9 mouse cellular contexts compared by ENCODE assay signal in genomic region chr12:69362388-69362787, GRCm38 (mm10). TPM values are rescaled to one million over a fixed set of nuclear protein-coding genes. Genes with fewer than 3 reads are reported as not detected.
A peak's percentile ranks its signal among the peaks of the same experiment; 100 is the strongest.
DNase-seq lines count a peak whose midpoint lies in the region; ATAC-seq and TF ChIP-seq lines count a peak whose summit lies in the region.
"Had no signal": no experiment of that assay in that cellular context is flagged by ENCODE, and none has a peak within 500 bp of the region (broad histone marks: within the 10 kb centered on the region; RNA-seq: fewer than 3 reads in every experiment).

No protein-coding gene starts in this region.

- 0 out of 2 replicates have a peak, but pooled peaks have one; percentile 46 for TF ChIP-seq POLR2A in CH12.LX (IDR thresholded peaks at IDR 0.05; ENCODE audit: low read depth, low read length)

- no peak for TF ChIP-seq CTCF in gastrocnemius, adult 2 months (IDR thresholded peaks at IDR 0.05)
- TF ChIP-seq CTCF in CH12.LX (conservative IDR thresholded peaks at IDR 0.05 in 1 of 2, IDR thresholded peaks at IDR 0.05 in 1 of 2; ENCODE audit: low read depth in 2 of 2, low read length in 2 of 2): no peak
- no peak for TF ChIP-seq CTCF in left cerebral cortex, adult 2 months (IDR thresholded peaks at IDR 0.05)

- H3K9ac ChIP-seq in CH12.LX (ENCODE audit: insufficient read depth, low read depth): peak overlapping the region; percentile 86
- H3K9ac ChIP-seq in forebrain, embryonic 14.5 days (ENCODE audit: low read length): no peak overlapping the region
- H3K9ac ChIP-seq in liver, embryonic 16.5 days (ENCODE audit: low read depth, low read length): peak overlapping the region; percentile 79

- dilution Hi-C loops in CH12.LX (cut with MboI; ENCODE audit: extremely low pct_ligation_motif_present, extremely low pct_unique_long_range_greater_than_20kb, low sequenced_read_pairs): no loop called here

- WGBS in forebrain, embryonic 14.5 days: 49% methylated on average over 4 of the region's 4 CpGs
- WGBS in liver, embryonic 16.5 days (ENCODE audit: insufficient replicate concordance): 33% methylated on average over 4 of the region's 4 CpGs

- H3K27me3 ChIP-seq in CH12.LX (replicated peaks): no peaks in the 10 kb centered on the region
- H3K27me3 ChIP-seq in forebrain, embryonic 14.5 days (replicated peaks; ENCODE audit: control insufficient read depth, insufficient read depth, low read length): no peaks in the 10 kb centered on the region
- H3K27me3 ChIP-seq in liver, embryonic 16.5 days (ENCODE audit: control insufficient read depth, insufficient read depth, low read depth, low read length): no peaks in the 10 kb centered on the region
- H3K27me3 ChIP-seq: Patski had no signal

- H3K4me3 ChIP-seq in gastrocnemius, adult 2 months: peak overlapping the region; percentile 77
- peak overlapping the region; percentile 58 to 66 (median 63) for H3K4me3 ChIP-seq in CH12.LX (replicated peaks in 1 of 3; ENCODE audit: low read depth in 2 of 3, low read length in 2 of 3, poor library complexity in 1 of 3)
- H3K4me3 ChIP-seq in forebrain, embryonic 14.5 days (ENCODE audit: low read depth, low read length): peak overlapping the region; percentile 29; the same call in 1 of the 2 replicates
- peak overlapping the region; percentile 72 for H3K4me3 ChIP-seq in liver, embryonic 16.5 days (ENCODE audit: low read depth, low read length)
- no peak overlapping the region; the same call in 1 of the 2 replicates for H3K4me3 ChIP-seq in left cerebral cortex, adult 2 months

- no peaks in the 10 kb centered on the region for H3K9me3 ChIP-seq in CH12.LX (replicated peaks; ENCODE audit: low read length)
- H3K9me3 ChIP-seq in forebrain, embryonic 14.5 days (replicated peaks; ENCODE audit: control insufficient read depth, low read length): no peaks in the 10 kb centered on the region
- H3K9me3 ChIP-seq in liver, embryonic 16.5 days (replicated peaks; ENCODE audit: control insufficient read depth, low read length): no peaks in the 10 kb centered on the region

- no peaks in the 10 kb centered on the region for H3K36me3 ChIP-seq in CH12.LX (replicated peaks in 1 of 2; ENCODE audit: control insufficient read depth in 1 of 2, insufficient read depth in 1 of 2, low read length in 1 of 2)
- H3K36me3 ChIP-seq in forebrain, embryonic 14.5 days (ENCODE audit: control insufficient read depth, insufficient read depth, low read length): no peaks in the 10 kb centered on the region
- no peaks in the 10 kb centered on the region for H3K36me3 ChIP-seq in liver, embryonic 16.5 days (ENCODE audit: control insufficient read depth, insufficient read depth)

- in situ Hi-C loops in CH12.LX (cut with MboI; ENCODE audit: low pct_ligation_motif_present, low pct_unique_long_range_greater_than_20kb, low sequenced_read_pairs): no loop called here

- intact Hi-C loops in gastrocnemius, adult 2 months (cut with DNase I): loop anchor here (5.0 kb wide), 2 partner anchors 140 to 320 kb away; partner anchors contain the start of gene Sos2
- intact Hi-C loops in left cerebral cortex, adult 2 months (cut with DNase I): no loop called here

- H3K27ac ChIP-seq in gastrocnemius, adult 2 months: peak overlapping the region; percentile 86
- H3K27ac ChIP-seq in CH12.LX (ENCODE audit: insufficient read depth, low read depth): peak overlapping the region; percentile 47
- no peak overlapping the region for H3K27ac ChIP-seq in forebrain, embryonic 14.5 days (ENCODE audit: low read depth, low read length)
- H3K27ac ChIP-seq in liver, embryonic 16.5 days (ENCODE audit: low read length): peak overlapping the region; percentile 96
- H3K27ac ChIP-seq in left cerebral cortex, adult 2 months: no peak overlapping the region; the same call in 1 of the 2 replicates

- peaks cover 0 to 24% of the 10 kb centered on the region in 2 experiments; a peak in 2 of 4 replicates for H3K4me1 ChIP-seq in CH12.LX (ENCODE audit: control insufficient read depth in 1 of 2, insufficient read depth in 2 of 2)
- peaks cover 5% of the 10 kb centered on the region; the same call in 1 of the 2 replicates for H3K4me1 ChIP-seq in forebrain, embryonic 14.5 days (ENCODE audit: control insufficient read depth, insufficient read depth, low read length)
- H3K4me1 ChIP-seq in liver, embryonic 16.5 days (ENCODE audit: control insufficient read depth, low read depth, low read length): peaks cover 26% of the 10 kb centered on the region

- no peak for ATAC-seq in forebrain, embryonic 14.5 days
- no peak for ATAC-seq in liver, embryonic 16.5 days (ENCODE audit: low read depth)

- no peak; the same call in 1 of the 2 replicates for TF ChIP-seq RAD21 in CH12.LX (IDR thresholded peaks at IDR 0.05; ENCODE audit: low read depth, low read length)

- 0 out of 2 replicates have a peak, but pooled peaks cover 2% of the 10 kb centered on the region for H3K79me2 ChIP-seq in CH12.LX (replicated peaks; ENCODE audit: control insufficient read depth, extremely low read depth, insufficient read depth, poor library complexity, severe bottlenecking)

- peak overlapping the region; percentile 45 for H3K4me2 ChIP-seq in CH12.LX (ENCODE audit: insufficient read depth, low read depth, poor library complexity, severe bottlenecking)
- H3K4me2 ChIP-seq in forebrain, embryonic 14.5 days (ENCODE audit: low read length): peak overlapping the region; percentile 45
- H3K4me2 ChIP-seq in liver, embryonic 16.5 days (ENCODE audit: low read depth, low read length): peak overlapping the region; percentile 94

- TF ChIP-seq EP300 in CH12.LX (IDR thresholded peaks at IDR 0.05; ENCODE audit: low read length): no peak

- no peak for DNase-seq in gastrocnemius, adult 2 months
- DNase-seq in gastrocnemius, postnatal 10 days: no peak
- DNase-seq in CH12.LX (ENCODE audit: extremely low read depth): peak; percentile 77
- no peak for DNase-seq in forebrain, embryonic 14.5 days (ENCODE audit: low spot score)
- no peak for DNase-seq in left cerebral cortex, adult 2 months (ENCODE audit: extremely low spot score in 1 of 2, low spot score in 2 of 2)
- DNase-seq in layer of hippocampus, adult 9-11 months: no peak
- DNase-seq in kidney, adult 8-10 months: no peak

TF ChIP-seq in CH12.LX, 34 proteins besides CTCF, POLR2A, EP300 and RAD21:
- TF ChIP-seq MYC (IDR thresholded peaks at IDR 0.05; ENCODE audit: low read depth, low read length) (0 out of 2 replicates have a peak, but pooled peaks have one; percentile 54), MXI1 (IDR thresholded peaks at IDR 0.05; ENCODE audit: low read depth, low read length) (peak; percentile 54; the same call in 1 of the 2 replicates), TCF12 (IDR thresholded peaks at IDR 0.05; ENCODE audit: low read depth, low read length) (no peak; the same call in 1 of the 2 replicates), MAZ (IDR thresholded peaks at IDR 0.05; ENCODE audit: low read depth, low read length) (0 out of 2 replicates have a peak, but pooled peaks have one; percentile 35), USF1 (IDR thresholded peaks at IDR 0.05; ENCODE audit: low read depth, low read length) (no peak), RCOR1 (conservative IDR thresholded peaks at IDR 0.05; ENCODE audit: low read depth, low read length) (0 out of 2 replicates have a peak, but pooled peaks have one; percentile 40), MAX (IDR thresholded peaks at IDR 0.05; ENCODE audit: low read length) (no peak), IRF4 (IDR thresholded peaks at IDR 0.05; ENCODE audit: low read depth, low read length) (peak; percentile 52), POLR2AphosphoS2 (IDR thresholded peaks at IDR 0.05; ENCODE audit: low read depth, low read length) (no peak), SMC3 (IDR thresholded peaks at IDR 0.05; ENCODE audit: low read depth, low read length) (peak; percentile 20; the same call in 1 of the 2 replicates), BHLHE40 (IDR thresholded peaks at IDR 0.05; ENCODE audit: low read depth, low read length) (peak; percentile 8; the same call in 1 of the 2 replicates)
TF ChIP-seq in CH12.LX: peak in this region for 7.

RNA-seq across cellular contexts. Expression of gene Nemf, which starts 5.4 kb away (rescaled TPM):
- 10 to 100 TPM; 23.1 to 23.6 TPM for total RNA-seq in gastrocnemius, adult 2 months (2021)
- 10 to 100 TPM; 21.3 to 23.4 TPM for total RNA-seq in gastrocnemius, postnatal 10 days (2021)
- total RNA-seq in CH12.LX (2012; rRNA removed) (34.3 and 37.5 TPM in 2 replicates), CH12.LX (2014; rRNA removed) (56.6 and 71.0 TPM in 2 replicates)
- 44.9 and 54.7 TPM in 2 replicates for polyA plus RNA-seq in CH12.LX (2012; ENCODE audit: insufficient read length, low read depth)
- 67.4 and 80.0 TPM in 2 replicates for polyA plus RNA-seq in forebrain, embryonic 14.5 days (2014; fragmentation: Nextera tagmentation; extraction: Ambion mirVana)
- polyA plus RNA-seq in liver, embryonic 16.5 days (2015; fragmentation: Nextera tagmentation; extraction: Ambion mirVana): 33.7 and 34.2 TPM in 2 replicates
- 10 to 100 TPM; 46.3 to 53.7 TPM for total RNA-seq in left cerebral cortex, adult 2 months (2021)

RNA-seq across cellular contexts. Expression of gene Arf6, which starts 9.6 kb away (rescaled TPM):
- total RNA-seq in gastrocnemius, adult 2 months (2021): 10 to 100 TPM; 20.5 to 20.8 TPM
- 10 to 100 TPM; 42.5 to 52.1 TPM for total RNA-seq in gastrocnemius, postnatal 10 days (2021)
- 273 and 312 TPM in 2 replicates for total RNA-seq in CH12.LX (2012; rRNA removed)
- 308 and 375 TPM in 2 replicates for total RNA-seq in CH12.LX (2014; rRNA removed)
- polyA plus RNA-seq in CH12.LX (2012; ENCODE audit: insufficient read length, low read depth): 224 and 258 TPM in 2 replicates
- polyA plus RNA-seq in forebrain, embryonic 14.5 days (2014; fragmentation: Nextera tagmentation; extraction: Ambion mirVana): 33.8 and 34.5 TPM in 2 replicates
- polyA plus RNA-seq in liver, embryonic 16.5 days (2015; fragmentation: Nextera tagmentation; extraction: Ambion mirVana): 21.8 TPM in 2 replicates
- 10 to 100 TPM; 56.8 to 58.9 TPM for total RNA-seq in left cerebral cortex, adult 2 months (2021)

RNA-seq across cellular contexts. Expression of gene Gm9887, which starts 9.9 kb away (rescaled TPM):
- not detected for total RNA-seq in gastrocnemius, adult 2 months (2021)
- under 1 TPM; 0.45 to 0.54 TPM for total RNA-seq in gastrocnemius, postnatal 10 days (2021)
- total RNA-seq in CH12.LX (2012; rRNA removed) (4.3 TPM in 2 replicates), CH12.LX (2014; rRNA removed) (not detected in 2 replicates)
- polyA plus RNA-seq in CH12.LX (2012; ENCODE audit: insufficient read length, low read depth): 3.4 and 4.3 TPM in 2 replicates
- 0.83 and 1.3 TPM in 2 replicates for polyA plus RNA-seq in forebrain, embryonic 14.5 days (2014; fragmentation: Nextera tagmentation; extraction: Ambion mirVana)
- polyA plus RNA-seq in liver, embryonic 16.5 days (2015; fragmentation: Nextera tagmentation; extraction: Ambion mirVana): 0.32 and 1.1 TPM in 2 replicates
- 1 to 10 TPM; 1.2 TPM for total RNA-seq in left cerebral cortex, adult 2 months (2021)

Comparison
In these comparisons a context has a peak if more than half of its experiments do, and no peak if none do; other contexts are left out.
1. H3K27ac ChIP-seq: peak in gastrocnemius, adult 2 months (single experiment), CH12.LX (single experiment) and liver, embryonic 16.5 days (single experiment); none in forebrain, embryonic 14.5 days (single experiment) and left cerebral cortex, adult 2 months (single experiment).
2. RNA of gene Arf6, which starts 9.6 kb away (total RNA-seq): 273 to 375 TPM in CH12.LX; 56.8 to 58.9 TPM in left cerebral cortex, adult 2 months, 42.5 to 52.1 TPM in gastrocnemius, postnatal 10 days and 20.5 to 20.8 TPM in gastrocnemius, adult 2 months; every median in the first group is over 4 times any median in the second.
3. Peak in every context shown above with its lines, with median percentiles within 50 percentile points of each other: H3K4me2 ChIP-seq.